ENCODE assay signal across 14 mouse cellular contexts in the genomic region with DNA sequence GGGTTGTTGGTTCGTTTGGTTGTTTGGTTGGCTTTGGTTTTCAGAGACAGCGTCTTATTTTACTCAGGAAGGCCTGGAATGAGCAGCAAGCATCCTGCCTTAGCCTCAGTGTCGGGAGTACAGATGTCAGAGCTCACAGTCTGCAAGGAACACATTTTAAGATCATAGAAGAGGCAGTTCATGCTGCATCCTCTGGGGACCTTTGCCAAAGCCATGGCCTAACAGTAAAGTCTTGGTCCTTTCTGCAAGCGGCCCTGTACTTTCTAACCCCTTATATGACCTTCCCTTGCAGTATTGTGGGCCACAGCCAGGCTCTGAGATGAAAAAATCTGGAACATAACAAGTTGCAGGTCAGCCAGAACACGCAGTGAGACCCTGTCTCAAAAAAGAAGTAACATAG.
"Had no signal": no experiment of that assay in that cellular context is flagged by ENCODE, and none has a peak within 500 bp of the region (broad histone marks: within the 10 kb centered on the region; RNA-seq: fewer than 3 reads in every experiment).

No protein-coding gene starts in this region.

- H3K4me3 ChIP-seq: left cerebral cortex, adult 2 months; limb, embryonic 10.5 days; liver, embryonic 12.5 days; midbrain, embryonic 12.5 days; neural tube, embryonic 13.5 days; stomach, embryonic 15.5 days had no signal

- H3K4me2 ChIP-seq: liver, embryonic 12.5 days; midbrain, embryonic 12.5 days; neural tube, embryonic 13.5 days; stomach, embryonic 15.5 days had no signal

- H3K9me3 ChIP-seq: limb, embryonic 10.5 days; liver, embryonic 12.5 days; midbrain, embryonic 12.5 days; neural tube, embryonic 13.5 days; stomach, embryonic 15.5 days had no signal

- H3K36me3 ChIP-seq: limb, embryonic 10.5 days; liver, embryonic 12.5 days; midbrain, embryonic 12.5 days; neural tube, embryonic 13.5 days; stomach, embryonic 15.5 days had no signal

- H3K9ac ChIP-seq: liver, embryonic 12.5 days; midbrain, embryonic 12.5 days; neural tube, embryonic 13.5 days; stomach, embryonic 15.5 days had no signal

- H3K4me1 ChIP-seq: midbrain, embryonic 12.5 days; neural tube, embryonic 13.5 days had no signal

- ATAC-seq: hindbrain, postnatal 0 days; liver, embryonic 12.5 days; midbrain, embryonic 16.5 days had no signal

- DNase-seq: lung, postnatal 14 days; retina, postnatal 1 day; right cerebral cortex, postnatal 4 days; spleen, adult 18-20 months; thymus, adult 2 months; thymus, postnatal 25 days had no signal

- H3K27ac ChIP-seq: hindbrain, postnatal 0 days; left cerebral cortex, adult 2 months; limb, embryonic 10.5 days; liver, embryonic 12.5 days; midbrain, embryonic 12.5 days; neural tube, embryonic 13.5 days; stomach, embryonic 15.5 days had no signal

- H3K27me3 ChIP-seq: liver, embryonic 12.5 days; midbrain, embryonic 12.5 days; neural tube, embryonic 13.5 days; stomach, embryonic 15.5 days had no signal
